Mouse (Mus musculus): ENCODE data around the gene Gpnmb.

The Gpnmb gene

GRCm38 (mm10) chr6:49094968-49095367, 58.6 kb downstream of the Gpnmb start:
- no peak for DNase-seq (ENCODE audit: extremely low spot score, low read depth, low spot score)

DNA sequence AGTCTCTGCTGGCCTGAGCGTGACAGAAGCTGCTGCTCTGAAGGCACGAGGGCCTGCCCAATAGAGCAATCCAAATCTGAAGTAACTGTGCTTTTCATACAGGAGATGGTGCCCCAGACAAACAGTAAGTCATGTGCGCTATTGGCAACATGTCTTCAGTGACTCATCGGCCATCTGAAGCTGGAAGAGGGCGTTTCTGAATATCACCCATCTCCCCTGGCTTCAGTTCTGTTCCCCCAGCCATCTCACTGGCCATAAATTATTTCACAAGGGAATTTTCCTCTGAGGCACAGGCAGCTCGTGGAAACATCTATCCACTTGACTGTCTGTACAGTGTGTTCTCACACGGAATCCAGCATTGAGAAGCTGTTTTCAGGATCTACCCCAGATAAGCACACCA, 60.1 kb downstream of the Gpnmb start:
- DNase-seq (ENCODE audit: extremely low spot score, low read depth, low spot score), result no peak

GRCm38 (mm10) chr6:49096933-49097461, 60.7 kb downstream of the Gpnmb start:
- no peak for DNase-seq (ENCODE audit: extremely low spot score, low read depth, low spot score)

- no peak for DNase-seq (ENCODE audit: extremely low spot score, low read depth, low spot score)
These were observed 61.3 kb downstream of the Gpnmb start for GRCm38 (mm10) chr6:49097596-49098110.

GRCm38 (mm10) chr6:49099086-49099485, 62.7 kb downstream of the Gpnmb start:
- no peak for DNase-seq (ENCODE audit: extremely low spot score, low read depth, low spot score)

GRCm38 (mm10) chr6:49106746-49107500, 70.6 kb downstream of the Gpnmb start:
- DNase-seq (ENCODE audit: extremely low spot score, low read depth, low spot score), result no peak

DNA sequence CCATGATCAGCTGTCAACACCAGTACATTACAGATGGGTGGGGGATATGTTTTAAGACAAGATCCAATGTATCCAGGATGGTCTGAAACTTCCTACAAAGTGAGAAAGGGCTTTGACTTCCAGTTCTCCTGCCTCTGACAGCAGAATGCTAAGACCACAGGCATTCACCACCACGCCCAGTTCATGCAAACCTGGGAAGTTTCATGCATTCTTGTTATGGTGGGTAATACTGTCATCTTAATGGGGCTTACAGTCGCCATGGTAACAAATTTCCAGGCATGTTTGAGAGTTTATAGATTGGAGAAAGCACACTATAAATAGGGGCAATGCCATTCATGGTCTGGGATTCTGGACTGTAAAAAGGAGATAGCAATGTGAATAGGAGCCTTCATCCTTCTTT, 72.8 kb downstream of the Gpnmb start:
- no peak for DNase-seq (ENCODE audit: extremely low spot score, low read depth, low spot score)

- DNase-seq (ENCODE audit: extremely low spot score, low read depth, low spot score), result peak; percentile 41
These were observed 77.5 kb downstream of the Gpnmb start for GRCm38 (mm10) chr6:49113895-49114294.

DNA sequence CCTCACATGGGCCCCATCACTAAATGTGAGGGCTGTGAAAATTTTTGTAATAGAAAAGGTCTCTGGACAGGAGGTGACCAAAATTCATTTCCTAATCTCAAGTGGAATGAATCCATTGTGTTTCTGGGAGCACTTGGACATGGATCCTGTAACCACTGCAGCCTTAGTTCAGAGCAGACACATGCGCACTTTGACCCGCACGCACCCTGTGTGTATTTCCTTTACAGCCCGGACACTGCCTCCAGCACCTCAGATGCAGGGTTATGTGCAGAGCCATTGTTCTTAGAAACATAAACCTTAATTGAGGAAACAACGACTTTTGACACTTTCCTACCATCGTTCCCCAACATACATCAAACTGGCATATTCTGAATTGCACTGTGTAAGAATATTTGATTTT, 78.1 kb downstream of the Gpnmb start:
- DNase-seq (ENCODE audit: extremely low spot score, low read depth, low spot score), result no peak

- DNase-seq (ENCODE audit: extremely low spot score, low read depth, low spot score), result no peak
These were observed 79.2 kb downstream of the Gpnmb start for GRCm38 (mm10) chr6:49115550-49115949.

- no peak for DNase-seq (ENCODE audit: extremely low spot score, low read depth, low spot score)
These were observed 79.9 kb downstream of the Gpnmb start for GRCm38 (mm10) chr6:49116241-49116640.

DNA sequence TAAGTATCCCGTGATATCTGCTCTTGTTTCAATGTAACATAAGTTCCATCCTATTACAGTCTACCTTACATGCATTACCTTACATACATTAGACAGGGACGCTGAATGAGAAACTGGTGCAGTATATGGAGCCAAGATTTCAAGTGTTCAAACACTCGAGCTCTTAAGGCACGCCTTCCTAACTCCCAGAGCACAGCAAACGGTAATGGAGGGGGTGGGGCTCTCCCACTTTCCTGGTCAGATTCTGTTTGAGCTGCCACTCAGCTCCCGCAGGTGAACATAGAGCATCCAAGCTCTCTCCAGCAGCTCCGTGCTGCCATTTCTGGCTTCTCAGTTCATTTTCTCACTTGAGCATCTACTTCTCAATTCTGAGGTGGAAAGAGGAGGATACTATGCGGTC, 82.1 kb downstream of the Gpnmb start:
- no peak for DNase-seq (ENCODE audit: extremely low spot score, low read depth, low spot score)

GRCm38 (mm10) chr6:49119462-49120135, 83.3 kb downstream of the Gpnmb start:
- no peak for DNase-seq (ENCODE audit: extremely low spot score, low read depth, low spot score)

- DNase-seq (ENCODE audit: extremely low spot score, low read depth, low spot score), result no peak
These were observed 84.0 kb downstream of the Gpnmb start for GRCm38 (mm10) chr6:49120370-49120769.

Data from hindlimb bud, embryonic 11.5 days (tissue).